Mouse (Mus musculus): ENCODE measurements at regions not wholly inside any gene's neighbourhood (a gene's known extent, or its start where the extent isn't known, plus 50 kb on each side); places are given as distances from the start of the nearest gene placed in this dataset.

- no peak for DNase-seq
These were observed 88.6 kb upstream of the Serbp1 start for GRCm38 (mm10) chr6:67149425-67149824.

GRCm38 (mm10) chr6:67146708-67147107 is 91.3 kb upstream of the Serbp1 start:
- no peak for DNase-seq

- no peak for DNase-seq
These were observed 92.0 kb upstream of the Serbp1 start for GRCm38 (mm10) chr6:67145969-67146368.

- no peak for DNase-seq
These were observed 92.8 kb upstream of the Serbp1 start for GRCm38 (mm10) chr6:67144946-67145716.

- DNase-seq, result peak; percentile 42
These were observed 95.8 kb upstream of the Serbp1 start for GRCm38 (mm10) chr6:67142179-67142578.

GRCm38 (mm10) chr6:67140645-67141250 is 97.2 kb upstream of the Serbp1 start:
- DNase-seq, result no peak

GRCm38 (mm10) chr6:67139012-67139375 is 99.0 kb upstream of the Serbp1 start:
- DNase-seq, result no peak

GRCm38 (mm10) chr6:67138302-67139011 is 99.5 kb upstream of the Serbp1 start:
- no peak for DNase-seq

- no peak for DNase-seq
These were observed 100.2 kb upstream of the Gadd45a start for GRCm38 (mm10) chr6:67137482-67137881.

GRCm38 (mm10) chr6:67134915-67135314 is 97.7 kb upstream of the Gadd45a start:
- DNase-seq, result no peak

- DNase-seq, result no peak
These were observed 93.5 kb upstream of the Gadd45a start for GRCm38 (mm10) chr6:67130540-67131301.

- DNase-seq, result no peak
These were observed 92.4 kb upstream of the Gadd45a start for GRCm38 (mm10) chr6:67129626-67130025.

- no peak for DNase-seq
These were observed 91.5 kb upstream of the Gadd45a start for GRCm38 (mm10) chr6:67128503-67129463.

GRCm38 (mm10) chr6:67127727-67128126 is 90.5 kb upstream of the Gadd45a start:
- DNase-seq, result no peak

GRCm38 (mm10) chr6:67125715-67126312 is 88.6 kb upstream of the Gadd45a start:
- DNase-seq, result no peak

GRCm38 (mm10) chr6:67124089-67124488 is 86.8 kb upstream of the Gadd45a start:
- DNase-seq, result no peak

GRCm38 (mm10) chr6:67123071-67123470 is 85.8 kb upstream of the Gadd45a start:
- no peak for DNase-seq

GRCm38 (mm10) chr6:67116306-67116705 is 79.0 kb upstream of the Gadd45a start:
- DNase-seq, result no peak

- no peak for DNase-seq
These were observed 78.4 kb upstream of the Gadd45a start for GRCm38 (mm10) chr6:67115505-67116303.

GRCm38 (mm10) chr6:67114753-67115152 is 77.5 kb upstream of the Gadd45a start:
- no peak for DNase-seq
